Mouse (Mus musculus) macrophage (primary cell): ENCODE results near the gene Cd27. TPM values are rescaled to one million over a fixed set of nuclear protein-coding genes. Genes with fewer than 3 reads are reported as not detected.

ENCODE experiments used
- H3K27ac ChIP-seq: fragments of 350-480 bp; formaldehyde crosslinking; 2 replicates; pipeline ENCODE4 v1.9.0; 2021
- H3K36me3 ChIP-seq: fragments of 350-480 bp; formaldehyde crosslinking; 2 replicates; pipeline ENCODE4 v1.9.0; 2021; ENCODE audit errors: inconsistent target
- H3K4me3 ChIP-seq: fragments of 350-480 bp; formaldehyde crosslinking; 2 replicates; pipeline ENCODE4 v1.9.0; 2021; ENCODE audit errors: inconsistent target
- H3K79me2 ChIP-seq: fragments of 350-480 bp; formaldehyde crosslinking; 2 replicates; pipeline ENCODE4 v1.9.0; 2021; ENCODE audit errors: inconsistent target
- WGBS: methylation state at CpG from one replicate; pipeline ENCODE4 v1.1.7; 2026; ENCODE audit warnings: inconsistent platforms; ENCODE audit not compliant: missing documents; 5-methylcytosine and 5-hydroxymethylcytosine counted together
- polyA plus RNA-seq: library from polyadenylated mRNA; stranded (reverse); fragments of 250-400 nt; gene quantifications from 3 replicates; pipeline ENCODE4 v1.2.4, GENCODE M21; 2018; ENCODE audit warnings: inconsistent platforms

The Cd27 gene
- polyA plus RNA-seq, 1 experiment from 2014 or later = not detected

DNA sequence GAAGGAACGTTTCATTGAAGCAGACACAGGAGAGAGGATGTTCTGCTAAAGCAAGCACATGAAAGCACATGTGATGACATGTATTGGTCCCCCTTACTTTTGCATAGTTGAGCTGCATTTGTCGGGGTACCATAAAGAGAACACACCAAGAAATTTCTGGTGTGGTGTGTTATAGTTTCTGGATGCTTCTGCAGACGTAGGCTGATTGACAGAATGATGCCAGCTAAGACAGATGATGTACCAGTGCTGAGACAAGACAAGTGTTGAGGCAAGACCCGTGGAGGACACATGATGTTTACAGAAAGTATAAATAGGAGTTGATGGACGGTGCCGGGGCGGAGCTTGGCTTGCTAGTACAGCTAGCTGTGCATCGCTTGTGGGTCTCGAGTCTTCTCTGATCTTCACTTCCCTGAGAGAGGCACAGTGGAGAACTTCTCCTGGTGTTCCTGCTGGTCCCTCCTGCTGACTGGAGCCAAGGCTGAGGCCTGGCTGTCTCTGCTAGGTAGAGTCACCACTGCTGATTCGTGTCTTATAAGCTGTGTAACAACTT is 23.3 kb upstream of the Cd27 start:
- Histone ChIP-seq H3K4me3 (no peak overlapping the region), H3K79me2 (no peaks in the 10 kb centered on the region), H3K36me3 (no peaks in the 10 kb centered on the region), H3K27ac (no peak overlapping the region)
- 92% methylated on average over 10 of the region's 10 CpGs for WGBS

DNA sequence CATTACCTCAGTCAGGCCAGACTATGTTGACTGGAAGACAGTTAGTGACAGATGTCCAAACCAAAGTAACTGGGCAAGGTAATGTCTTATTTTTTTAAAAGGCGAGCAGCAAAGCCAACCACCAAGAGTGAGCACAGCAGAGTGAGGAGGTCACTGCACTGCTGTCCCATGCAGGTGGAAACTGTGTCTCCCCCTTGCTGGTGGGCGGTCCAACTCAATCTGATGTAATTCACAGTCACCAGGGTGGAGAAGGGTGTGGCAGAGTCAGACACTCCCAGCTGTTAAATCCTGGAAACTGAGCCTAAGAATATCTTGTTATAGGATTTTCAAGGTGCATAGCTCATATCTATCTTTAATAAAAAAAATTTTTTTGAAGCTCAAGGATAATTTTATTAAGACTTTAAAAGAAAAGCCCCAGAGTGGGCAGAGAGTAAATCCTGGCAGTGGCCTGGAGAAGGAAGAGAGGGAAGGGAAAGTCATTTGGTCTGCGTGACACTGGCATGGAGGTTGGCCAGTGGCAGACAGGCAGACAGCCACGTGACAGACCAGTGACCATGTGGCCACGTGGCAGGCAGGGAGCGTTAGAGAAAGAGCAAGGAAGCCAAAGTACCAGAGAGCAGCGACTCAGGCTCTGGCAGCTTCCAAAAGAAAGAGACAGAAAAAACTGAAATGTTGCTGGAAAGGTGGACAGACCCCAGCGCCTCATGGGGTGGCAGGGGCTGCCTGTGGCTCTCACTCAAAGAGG is 19.6 kb upstream of the Cd27 start:
- 63% methylated on average over 8 of the region's 8 CpGs for WGBS

DNA sequence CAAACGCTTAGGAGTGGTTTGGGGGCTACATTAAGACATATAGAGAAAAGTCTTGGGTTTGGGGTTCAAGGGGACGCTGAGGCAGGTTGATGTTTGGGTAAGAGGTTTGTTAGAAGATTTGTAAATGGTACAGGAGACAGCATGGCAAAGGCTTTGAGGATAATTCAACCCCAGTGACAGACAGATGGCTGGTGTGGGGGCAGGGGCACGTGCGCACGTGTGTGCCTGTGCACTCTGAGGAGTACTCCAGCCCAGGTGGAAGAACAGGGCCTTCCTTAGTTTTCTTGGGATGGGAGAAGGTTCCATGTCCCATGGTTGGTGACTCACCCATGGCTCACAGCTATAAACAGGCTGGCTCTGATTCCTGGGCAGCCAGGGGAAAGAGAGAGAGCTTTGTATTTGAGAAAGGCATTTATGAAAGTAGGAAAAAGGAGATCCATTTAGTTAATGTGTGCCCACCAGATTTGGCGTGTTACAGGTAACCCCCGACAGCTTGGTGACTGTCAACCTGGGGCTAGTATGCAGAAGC is 18.8 kb upstream of the Cd27 start:
- no peak overlapping the region for H3K4me3 ChIP-seq
- no peaks in the 10 kb centered on the region for H3K36me3 ChIP-seq
- 93% methylated on average over 7 of the region's 7 CpGs for WGBS
- peaks cover 10% of the 10 kb centered on the region for H3K79me2 ChIP-seq
- H3K27ac ChIP-seq = peak overlapping the region; percentile 93

More for the DNA sequence above, 19.6 kb upstream of the Cd27 start:
- H3K4me3 ChIP-seq = no peak overlapping the region
- H3K36me3 ChIP-seq = no peaks in the 10 kb centered on the region
- H3K79me2 ChIP-seq = peaks cover 10% of the 10 kb centered on the region
- H3K27ac ChIP-seq = peak overlapping the region; percentile 93

DNA sequence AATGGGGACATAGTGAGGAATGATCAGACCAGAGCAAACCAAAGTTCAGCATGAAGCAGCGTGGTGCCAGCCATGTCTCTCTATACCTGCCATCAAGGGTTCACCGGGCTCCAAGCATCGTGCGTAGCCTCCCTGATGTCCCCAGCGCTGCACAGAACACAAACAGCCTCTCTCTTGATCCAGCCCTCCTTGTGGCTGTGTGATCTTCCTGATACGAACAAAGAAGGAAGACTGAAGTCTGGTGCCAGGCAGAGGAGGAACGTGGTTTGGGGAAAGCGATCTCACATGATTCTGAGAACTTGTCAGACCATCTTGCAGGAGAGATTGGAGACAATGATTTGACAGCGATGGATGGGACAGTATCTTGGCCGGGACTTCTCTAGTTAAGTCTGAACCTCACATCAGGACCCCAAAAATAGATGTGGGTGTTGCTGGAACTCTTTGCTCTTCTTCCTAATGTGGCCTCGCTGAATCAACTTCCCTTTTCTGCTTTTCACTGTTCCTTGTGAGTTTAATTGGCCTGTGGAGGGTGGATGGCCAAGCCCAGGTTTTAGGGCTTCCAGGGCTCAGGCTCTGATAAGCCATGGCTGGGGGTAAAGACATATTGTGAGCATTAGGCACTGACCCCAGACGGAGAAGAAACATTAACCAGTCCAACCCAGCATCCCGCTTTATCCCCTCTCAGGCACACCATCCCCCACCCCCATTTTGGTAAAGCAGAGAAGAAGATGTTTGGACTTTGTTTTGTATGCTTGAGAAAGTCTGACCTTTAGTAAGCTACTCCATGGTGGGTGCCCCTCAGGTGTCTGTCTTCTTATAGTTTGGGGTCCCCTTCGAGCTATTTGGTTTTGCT is 17.3 kb upstream of the Cd27 start:
- Histone ChIP-seq H3K79me2 (peaks cover 10% of the 10 kb centered on the region), H3K27ac (peak overlapping the region; percentile 93)
- 11% methylated on average over 14 of the region's 14 CpGs for WGBS

DNA sequence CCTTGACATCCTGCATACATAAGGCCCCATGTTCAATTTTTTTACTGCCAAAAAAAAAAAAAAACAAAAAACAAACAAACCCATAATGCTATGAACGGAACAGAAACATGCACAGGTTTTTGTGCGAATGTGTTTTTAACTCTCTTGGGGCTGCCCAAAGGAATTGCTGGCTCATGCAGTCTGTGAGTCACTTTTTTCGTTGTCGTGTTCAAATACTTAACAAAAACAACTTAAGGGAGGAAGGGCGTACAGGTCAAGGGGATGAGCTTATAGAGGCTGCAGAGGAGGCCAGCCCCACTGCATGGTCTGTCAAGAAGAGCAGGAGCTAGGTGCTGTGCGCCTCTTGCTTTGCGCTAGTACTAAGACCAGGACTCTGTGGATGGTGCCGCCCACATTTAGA is 15.9 kb upstream of the Cd27 start:
- Histone ChIP-seq H3K36me3 (0 out of 2 replicates have a peak, but pooled peaks cover 3% of the 10 kb centered on the region), H3K4me3 (peak overlapping the region; percentile 49), H3K79me2 (peaks cover 10% of the 10 kb centered on the region), H3K27ac (peak overlapping the region; percentile 93)
- WGBS = 88% methylated on average over 8 of the region's 8 CpGs

More for the DNA sequence above, 17.3 kb upstream of the Cd27 start:
- 0 out of 2 replicates have a peak, but pooled peaks cover 3% of the 10 kb centered on the region for H3K36me3 ChIP-seq
- H3K4me3 ChIP-seq = peak overlapping the region; percentile 49

DNA sequence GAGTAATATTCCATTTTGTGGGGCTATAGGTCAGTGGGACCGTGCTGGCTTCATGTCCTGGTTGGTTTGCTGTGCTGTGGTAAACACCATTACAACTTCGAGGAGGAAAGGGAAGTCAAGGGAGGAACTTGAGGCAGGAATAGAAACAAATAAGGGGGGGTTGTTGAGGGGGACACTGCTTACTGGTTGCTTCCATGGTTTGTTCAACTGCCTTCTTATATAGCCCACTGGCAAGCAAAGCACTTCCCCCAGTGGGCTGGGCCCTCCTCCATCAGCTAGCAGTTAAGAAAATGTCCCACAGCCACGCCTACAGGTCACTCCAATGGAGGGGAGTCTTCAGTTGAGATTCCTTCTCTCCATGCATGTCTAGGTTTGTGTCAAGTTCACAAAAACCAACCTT is 15.5 kb upstream of the Cd27 start:
- 24% methylated on average over 3 of the region's 3 CpGs for WGBS

DNA sequence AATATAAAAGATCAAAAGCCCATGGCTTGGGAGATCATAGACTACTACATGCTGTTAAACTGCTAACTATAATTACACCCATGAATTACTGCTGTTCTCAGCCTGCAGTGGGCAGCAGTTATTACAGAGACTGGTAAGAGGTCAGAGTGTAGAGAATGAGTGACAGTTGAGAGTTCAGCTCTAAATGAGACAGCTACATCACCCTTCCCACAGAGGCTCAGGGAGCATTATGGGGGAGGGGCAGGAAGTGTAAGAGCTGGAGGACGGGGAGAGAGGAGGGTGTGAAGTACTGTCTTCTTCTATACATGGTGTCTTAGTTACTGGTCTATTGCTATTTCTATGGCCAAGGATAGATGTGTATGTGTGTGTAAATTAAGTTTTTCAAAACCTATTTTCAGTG is 7.7 kb upstream of the Cd27 start:
- 20% methylated on average over 1 of the region's 1 CpGs for WGBS

More for the DNA sequence above, 15.5 kb upstream of the Cd27 start:
- Histone ChIP-seq H3K79me2 (peaks cover 10% of the 10 kb centered on the region), H3K27ac (peak overlapping the region; percentile 93), H3K36me3 (0 out of 2 replicates have a peak, but pooled peaks cover 3% of the 10 kb centered on the region), H3K4me3 (no peak overlapping the region)

DNA sequence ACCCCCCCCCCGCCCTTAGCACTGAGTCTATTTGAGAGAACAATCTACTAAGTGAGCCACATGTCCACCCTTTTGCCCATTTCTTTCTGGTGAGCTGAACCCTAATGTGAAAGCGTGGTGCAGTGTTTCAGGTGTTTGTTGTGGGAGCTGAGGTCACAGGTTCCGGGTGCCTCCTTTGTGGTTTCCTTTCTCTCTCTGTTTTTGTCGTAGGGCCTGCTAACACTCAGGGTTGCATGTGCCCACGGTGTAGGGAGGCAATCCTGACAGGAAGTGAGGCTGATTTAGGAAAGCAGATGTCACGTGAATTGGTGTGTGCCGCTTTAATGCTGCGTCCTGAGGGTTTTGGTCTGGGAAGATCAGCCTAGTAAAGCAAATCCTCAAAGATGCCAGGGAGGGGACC is 4.8 kb upstream of the Cd27 start:
- 38% methylated on average over 8 of the region's 8 CpGs for WGBS
- no peaks in the 10 kb centered on the region for H3K36me3 ChIP-seq
- H3K4me3 ChIP-seq = no peak overlapping the region
- no peak overlapping the region for H3K27ac ChIP-seq
- no peaks in the 10 kb centered on the region for H3K79me2 ChIP-seq

More for the DNA sequence above, 7.7 kb upstream of the Cd27 start:
- H3K36me3 ChIP-seq = no peaks in the 10 kb centered on the region
- H3K79me2 ChIP-seq = no peaks in the 10 kb centered on the region
- no peak overlapping the region for H3K4me3 ChIP-seq
- no peak overlapping the region for H3K27ac ChIP-seq

DNA sequence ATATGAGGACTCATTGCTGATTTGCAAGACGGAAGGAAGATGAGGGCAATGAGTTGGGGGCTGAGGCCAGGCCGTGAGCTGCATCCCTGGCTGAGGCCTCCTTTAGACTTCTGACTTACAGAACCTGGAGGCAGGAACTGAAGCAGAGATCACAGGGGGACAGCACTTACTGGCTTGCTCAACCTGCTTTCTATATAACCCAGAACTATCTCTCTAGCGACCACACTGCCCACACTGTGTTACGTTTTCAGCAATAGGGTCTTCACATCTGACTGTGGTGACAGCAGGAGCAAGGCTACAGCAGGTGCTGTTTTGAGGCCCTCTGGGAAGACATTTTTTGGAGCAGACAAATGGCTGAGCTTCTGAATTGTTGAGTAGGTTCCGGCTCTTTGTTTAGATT is 3.8 kb upstream of the Cd27 start:
- H3K27ac ChIP-seq = no peak overlapping the region
- H3K4me3 ChIP-seq = no peak overlapping the region
- no peaks in the 10 kb centered on the region for H3K79me2 ChIP-seq
- no peaks in the 10 kb centered on the region for H3K36me3 ChIP-seq
- WGBS = 80% methylated on average over 5 of the region's 5 CpGs

DNA sequence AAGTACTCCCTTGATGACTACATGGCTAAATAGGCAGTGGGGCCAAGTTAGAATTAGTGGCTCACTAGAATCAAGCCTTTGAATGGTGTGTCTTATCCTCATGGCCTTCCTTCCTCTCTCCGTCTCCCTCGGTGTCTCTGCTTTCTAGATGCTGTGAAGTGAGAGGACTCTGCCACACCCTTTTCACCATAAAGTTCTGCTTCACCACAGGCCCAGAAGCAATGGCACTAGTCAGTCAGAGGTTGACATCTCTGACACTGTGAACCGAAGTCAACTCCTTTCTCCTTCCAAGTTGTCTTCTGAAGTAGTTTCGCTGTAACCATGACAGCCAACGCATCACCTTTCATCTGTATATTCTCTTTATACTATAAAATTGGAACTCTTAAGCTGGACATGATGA is 2.7 kb upstream of the Cd27 start:
- Histone ChIP-seq H3K27ac (no peak overlapping the region), H3K79me2 (no peaks in the 10 kb centered on the region), H3K36me3 (no peaks in the 10 kb centered on the region), H3K4me3 (no peak overlapping the region)
- WGBS = 90% methylated on average over 5 of the region's 5 CpGs

DNA sequence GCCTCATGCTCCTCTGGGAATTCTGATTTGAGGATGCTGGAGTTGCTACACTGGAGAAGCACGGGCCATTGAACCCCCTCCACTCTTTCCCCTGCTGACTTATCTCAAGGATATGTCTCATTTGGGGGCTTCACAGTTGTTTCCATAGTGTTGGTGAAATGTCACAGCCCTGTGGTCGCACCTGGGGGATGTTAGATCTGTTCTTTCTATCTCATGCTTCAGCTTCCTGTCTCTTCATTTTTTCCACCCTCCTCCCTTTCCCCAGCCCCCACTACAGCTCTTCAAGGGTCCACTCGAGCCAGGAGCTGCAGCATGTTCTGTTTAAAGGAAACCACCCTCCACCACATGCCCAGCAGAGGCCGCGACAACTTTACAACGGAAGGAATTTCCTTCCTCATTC is 1.6 kb upstream of the Cd27 start:
- Histone ChIP-seq H3K79me2 (no peaks in the 10 kb centered on the region), H3K4me3 (no peak overlapping the region), H3K27ac (no peak overlapping the region), H3K36me3 (no peaks in the 10 kb centered on the region)
- 13% methylated on average over 6 of the region's 6 CpGs for WGBS

DNA sequence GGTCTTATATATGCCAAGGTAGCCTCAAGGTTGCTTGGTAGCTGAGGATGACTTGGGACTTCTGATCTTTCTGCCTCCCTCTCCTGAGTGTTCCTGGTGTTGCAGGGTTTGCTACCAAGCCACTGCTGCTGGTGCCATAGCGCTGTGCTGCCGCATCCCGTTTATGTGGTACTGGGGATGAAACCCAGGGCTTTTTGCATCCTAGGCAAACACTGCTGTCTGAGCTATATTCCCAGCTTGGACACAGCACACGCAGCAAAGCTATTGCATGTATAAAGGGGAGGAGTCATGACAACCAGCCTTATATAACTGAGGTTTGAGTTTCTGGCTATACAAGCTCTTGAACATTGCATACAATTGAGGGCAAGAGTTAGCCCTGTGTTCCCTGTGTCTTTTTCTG is 611 bp upstream of the Cd27 start:
- no peaks in the 10 kb centered on the region for H3K79me2 ChIP-seq
- no peak overlapping the region for H3K27ac ChIP-seq
- H3K36me3 ChIP-seq = no peaks in the 10 kb centered on the region
- WGBS = 43% methylated on average over 4 of the region's 4 CpGs
- H3K4me3 ChIP-seq = no peak overlapping the region

DNA sequence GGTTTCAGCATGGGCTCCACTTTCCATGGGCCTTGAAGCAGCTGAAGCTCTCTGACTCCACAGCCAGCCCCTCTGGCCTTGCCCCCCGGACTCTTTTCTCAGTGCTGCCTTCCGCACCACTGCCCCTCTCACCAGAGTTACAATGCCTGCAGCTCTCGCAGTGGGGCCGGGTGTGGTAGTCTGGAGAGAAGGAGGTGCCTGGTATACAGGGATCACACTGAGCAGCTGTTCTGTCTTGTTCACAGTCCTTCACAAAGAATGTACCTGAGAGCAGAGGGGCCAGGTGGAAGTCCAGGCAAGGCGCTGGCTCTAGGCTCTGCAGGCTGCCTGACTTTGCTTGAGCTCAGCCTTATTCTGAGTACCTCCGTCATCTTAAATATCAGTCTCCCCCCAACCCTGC is 469 bp downstream of the Cd27 start:
- Histone ChIP-seq H3K79me2 (no peaks in the 10 kb centered on the region), H3K36me3 (no peaks in the 10 kb centered on the region), H3K4me3 (no peak overlapping the region), H3K27ac (no peak overlapping the region)
- whole genome bisulfite sequencing = 62% methylated on average over 6 of the region's 6 CpGs

DNA sequence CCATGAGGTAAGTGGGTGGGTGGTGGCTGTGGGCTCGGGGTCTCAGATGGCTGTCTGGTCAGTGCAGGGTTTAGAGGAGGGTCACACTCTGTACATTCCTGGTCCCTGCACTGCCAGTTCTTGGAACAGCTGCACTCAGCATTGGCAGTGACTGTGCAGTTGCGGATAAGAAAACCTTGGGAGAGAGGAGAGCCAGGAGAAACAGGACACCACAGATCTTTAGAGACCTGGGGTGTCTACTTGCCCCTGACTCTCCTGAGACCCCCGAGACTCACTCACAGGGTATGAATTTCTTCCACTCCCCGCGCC is 2.3 kb downstream of the Cd27 start:
- Histone ChIP-seq H3K79me2 (no peaks in the 10 kb centered on the region), H3K27ac (no peak overlapping the region), H3K4me3 (no peak overlapping the region), H3K36me3 (peaks cover 2% of the 10 kb centered on the region; the same call in 1 of the 2 replicates)
- WGBS = 57% methylated on average over 5 of the region's 5 CpGs
